15 mouse cellular contexts compared by ENCODE assay signal in genomic region chr7:84247960-84248665, GRCm38 (mm10).
DNase-seq lines count a peak whose midpoint lies in the region; ATAC-seq and TF ChIP-seq lines count a peak whose summit lies in the region.
"Had no signal": no experiment of that assay in that cellular context is flagged by ENCODE, and none has a peak within 500 bp of the region (broad histone marks: within the 10 kb centered on the region; RNA-seq: fewer than 3 reads in every experiment).

No protein-coding gene starts in this region.

- H3K27ac ChIP-seq in hindbrain, embryonic 15.5 days (replicated peaks) = no peak overlapping the region
- no peak overlapping the region for H3K27ac ChIP-seq in hindbrain, embryonic 13.5 days
- H3K27ac ChIP-seq in lung, postnatal 0 days (ENCODE audit: low read length) = no peak overlapping the region
- peak overlapping the region; percentile 38; the same call in 1 of the 2 replicates for H3K27ac ChIP-seq in intestine, embryonic 16.5 days (ENCODE audit: low read length)
- peak overlapping the region; percentile 24; the same call in 1 of the 2 replicates for H3K27ac ChIP-seq in stomach, postnatal 0 days (replicated peaks)
- H3K27ac ChIP-seq: limb, embryonic 15.5 days had no signal

- TF ChIP-seq EP300 in lung, postnatal 0 days (IDR thresholded peaks at IDR 0.05) = no peak
- TF ChIP-seq EP300 in stomach, postnatal 0 days (optimal IDR thresholded peaks at IDR 0.05) = no peak

- H3K4me3 ChIP-seq in hindbrain, embryonic 15.5 days = no peak overlapping the region
- H3K4me3 ChIP-seq in hindbrain, embryonic 13.5 days = no peak overlapping the region
- H3K4me3 ChIP-seq in lung, postnatal 0 days (ENCODE audit: low read depth, low read length) = no peak overlapping the region
- H3K4me3 ChIP-seq in intestine, embryonic 16.5 days (ENCODE audit: low read length) = no peak overlapping the region
- H3K4me3 ChIP-seq in stomach, postnatal 0 days (ENCODE audit: low read depth, low read length) = no peak overlapping the region
- H3K4me3 ChIP-seq: limb, embryonic 15.5 days had no signal

- WGBS in hindbrain, embryonic 15.5 days = 53% methylated on average over 3 of the region's 3 CpGs
- 57% methylated on average over 3 of the region's 3 CpGs for WGBS in hindbrain, embryonic 13.5 days
- WGBS in lung, postnatal 0 days = 48% methylated on average over 3 of the region's 3 CpGs
- 35% methylated on average over 3 of the region's 3 CpGs for WGBS in intestine, embryonic 16.5 days
- 33% methylated on average over 3 of the region's 3 CpGs for WGBS in stomach, postnatal 0 days

- H3K4me2 ChIP-seq in hindbrain, embryonic 15.5 days = no peak overlapping the region
- H3K4me2 ChIP-seq in hindbrain, embryonic 13.5 days = no peak overlapping the region
- no peak overlapping the region for H3K4me2 ChIP-seq in lung, postnatal 0 days (replicated peaks; ENCODE audit: low read depth, low read length)
- no peak overlapping the region for H3K4me2 ChIP-seq in intestine, embryonic 16.5 days (ENCODE audit: low read depth, low read length)
- H3K4me2 ChIP-seq in stomach, postnatal 0 days (replicated peaks; ENCODE audit: low read depth) = no peak overlapping the region
- H3K4me2 ChIP-seq: limb, embryonic 15.5 days had no signal

- no peaks in the 10 kb centered on the region for H3K4me1 ChIP-seq in hindbrain, embryonic 15.5 days (replicated peaks)
- no peaks in the 10 kb centered on the region for H3K4me1 ChIP-seq in hindbrain, embryonic 13.5 days (replicated peaks)
- H3K4me1 ChIP-seq in lung, postnatal 0 days (ENCODE audit: insufficient read depth, low read depth, low read length) = peaks cover 8% of the 10 kb centered on the region; the same call in 1 of the 2 replicates
- peaks cover 19% of the 10 kb centered on the region for H3K4me1 ChIP-seq in intestine, embryonic 16.5 days (ENCODE audit: control insufficient read depth, insufficient read depth, low read length)
- no peaks in the 10 kb centered on the region for H3K4me1 ChIP-seq in stomach, postnatal 0 days (replicated peaks; ENCODE audit: control insufficient read depth, insufficient read depth)

- ATAC-seq in hindbrain, embryonic 15.5 days (ENCODE audit: low FRiP score, low read depth) = peak; percentile 55; the same call in 1 of the 2 replicates
- no peak; the same call in 1 of the 2 replicates for ATAC-seq in hindbrain, embryonic 13.5 days (ENCODE audit: low FRiP score)
- ATAC-seq in lung, postnatal 0 days = peak; percentile 80
- peak; percentile 54 for ATAC-seq in intestine, embryonic 16.5 days
- ATAC-seq in stomach, postnatal 0 days (ENCODE audit: low FRiP score, low TSS enrichment) = no peak

- no peak overlapping the region for H3K9ac ChIP-seq in hindbrain, embryonic 15.5 days
- no peak overlapping the region for H3K9ac ChIP-seq in hindbrain, embryonic 13.5 days
- H3K9ac ChIP-seq in lung, postnatal 0 days (replicated peaks; ENCODE audit: low read depth) = no peak overlapping the region
- H3K9ac ChIP-seq in intestine, embryonic 16.5 days (ENCODE audit: low read depth, low read length) = no peak overlapping the region
- H3K9ac ChIP-seq in stomach, postnatal 0 days (ENCODE audit: low read length) = no peak overlapping the region
- H3K9ac ChIP-seq: limb, embryonic 15.5 days had no signal

- no peaks in the 10 kb centered on the region for H3K27me3 ChIP-seq in hindbrain, embryonic 15.5 days
- no peaks in the 10 kb centered on the region for H3K27me3 ChIP-seq in hindbrain, embryonic 13.5 days
- H3K27me3 ChIP-seq in lung, postnatal 0 days (replicated peaks; ENCODE audit: insufficient read depth, low read length) = no peaks in the 10 kb centered on the region
- H3K27me3 ChIP-seq in intestine, embryonic 16.5 days (replicated peaks; ENCODE audit: control insufficient read depth, insufficient read depth, low read length) = no peaks in the 10 kb centered on the region
- H3K27me3 ChIP-seq in stomach, postnatal 0 days (ENCODE audit: control insufficient read depth, insufficient read depth, low read length) = no peaks in the 10 kb centered on the region
- H3K27me3 ChIP-seq: limb, embryonic 15.5 days had no signal

- H3K9me3 ChIP-seq in hindbrain, embryonic 15.5 days = no peaks in the 10 kb centered on the region
- no peaks in the 10 kb centered on the region for H3K9me3 ChIP-seq in hindbrain, embryonic 13.5 days
- H3K9me3 ChIP-seq in lung, postnatal 0 days (ENCODE audit: low read length) = no peaks in the 10 kb centered on the region
- H3K9me3 ChIP-seq in intestine, embryonic 16.5 days (ENCODE audit: control insufficient read depth, low read length) = no peaks in the 10 kb centered on the region
- no peaks in the 10 kb centered on the region for H3K9me3 ChIP-seq in stomach, postnatal 0 days (ENCODE audit: control insufficient read depth, low read length)
- H3K9me3 ChIP-seq: limb, embryonic 15.5 days had no signal

- DNase-seq in lung, postnatal 0 days (ENCODE audit: low spot score) = peak; percentile 26
- no peak for DNase-seq in lung, postnatal 25 days (ENCODE audit: low spot score)
- DNase-seq in stomach, postnatal 0 days (ENCODE audit: low spot score) = no peak
- no peak for DNase-seq in layer of hippocampus, postnatal 25 days (ENCODE audit: extremely low spot score in 1 of 2, low spot score in 1 of 2)
- no peak for DNase-seq in heart, postnatal 25 days (ENCODE audit: low spot score)
- DNase-seq: adrenal gland, adult 2 months; cerebellum, postnatal 25 days; heart, postnatal 36 days; kidney, postnatal 10 days; right cerebral cortex, postnatal 4 days; thymus, postnatal 4 days had no signal

- peaks cover 17% of the 10 kb centered on the region; the same call in 1 of the 2 replicates for H3K36me3 ChIP-seq in hindbrain, embryonic 15.5 days
- H3K36me3 ChIP-seq in hindbrain, embryonic 13.5 days = peaks cover 52% of the 10 kb centered on the region
- no peaks in the 10 kb centered on the region for H3K36me3 ChIP-seq in lung, postnatal 0 days (ENCODE audit: insufficient read depth, low read length)
- H3K36me3 ChIP-seq in intestine, embryonic 16.5 days (ENCODE audit: control insufficient read depth, insufficient read depth, low read length) = no peaks in the 10 kb centered on the region
- H3K36me3 ChIP-seq in stomach, postnatal 0 days (ENCODE audit: control insufficient read depth, insufficient read depth, low read length) = no peaks in the 10 kb centered on the region
- H3K36me3 ChIP-seq: limb, embryonic 15.5 days had no signal

- intact Hi-C loops in heart, postnatal 25 days (cut with DNase I) = no loop called here

- no peak for TF ChIP-seq CTCF in lung, postnatal 0 days (IDR thresholded peaks at IDR 0.05)
- TF ChIP-seq CTCF in stomach, postnatal 0 days (IDR thresholded peaks at IDR 0.05; ENCODE audit: low read depth) = no peak

Comparison
In these comparisons a context has a peak if more than half of its experiments do, and no peak if none do; other contexts are left out.
1. ATAC-seq: peak in hindbrain, embryonic 15.5 days (single experiment), lung, postnatal 0 days (single experiment) and intestine, embryonic 16.5 days (single experiment); none in hindbrain, embryonic 13.5 days (single experiment) and stomach, postnatal 0 days (single experiment).
2. H3K27ac ChIP-seq: peak in intestine, embryonic 16.5 days (single experiment) and stomach, postnatal 0 days (single experiment); none in hindbrain, embryonic 15.5 days (single experiment), hindbrain, embryonic 13.5 days (single experiment) and lung, postnatal 0 days (single experiment).